Mouse (Mus musculus) spleen, adult 18-20 months (tissue): ENCODE data around the gene Dapp1.
"Not testable (repeated sequence)": the region's sequence is repeated elsewhere in the genome, so short reads cannot be mapped to it uniquely, and the experiment has no call there.

ENCODE experiments used
- DNase-seq, 2 experiments: peaks; one replicate each; pipeline ENCODE4 v3.0.0; 2022; ENCODE audit warnings: mixed read lengths in 2 of 2

Gene Dapp1

GRCm38 (mm10) chr3:137952914-137953880 lies 28.1 kb downstream of the Dapp1 start:
- peak; percentile 51 to 55 for DNase-seq

- DNase-seq = no peak
Measured at GRCm38 (mm10) chr3:137952225-137952913, 29.0 kb downstream of the Dapp1 start.

GRCm38 (mm10) chr3:137951819-137952218 lies 29.5 kb downstream of the Dapp1 start:
- no peak for DNase-seq

GRCm38 (mm10) chr3:137951302-137951701 lies 30.0 kb downstream of the Dapp1 start:
- not testable (repeated sequence) for DNase-seq

- peak in 1 of 2 experiments; percentile 33 for DNase-seq
Measured at GRCm38 (mm10) chr3:137950191-137950885, 31.0 kb downstream of the Dapp1 start.

- no peak for DNase-seq
Measured at GRCm38 (mm10) chr3:137947525-137947924, 33.8 kb downstream of the Dapp1 start.

GRCm38 (mm10) chr3:137946827-137947226 lies 34.5 kb downstream of the Dapp1 start:
- no peak for DNase-seq

- no peak for DNase-seq
Measured at GRCm38 (mm10) chr3:137943737-137944154, 37.6 kb downstream of the Dapp1 start.

- DNase-seq = no peak
Measured at GRCm38 (mm10) chr3:137942098-137942622, 39.2 kb downstream of the Dapp1 start.

GRCm38 (mm10) chr3:137941555-137941954 lies 39.8 kb downstream of the Dapp1 start:
- DNase-seq = no peak

- no peak for DNase-seq
Measured at GRCm38 (mm10) chr3:137940757-137941156, 40.6 kb downstream of the Dapp1 start.

GRCm38 (mm10) chr3:137938608-137939007 lies 42.7 kb downstream of the Dapp1 start:
- no peak for DNase-seq

- no peak for DNase-seq
Measured at GRCm38 (mm10) chr3:137936541-137936940, 44.8 kb downstream of the Dapp1 start.

- no peak for DNase-seq
Measured at GRCm38 (mm10) chr3:137935570-137936525, 45.5 kb downstream of the Dapp1 start.

GRCm38 (mm10) chr3:137933986-137934385 lies 47.4 kb downstream of the Dapp1 start:
- DNase-seq = no peak

- no peak for DNase-seq
Measured at GRCm38 (mm10) chr3:137932748-137933147, 48.6 kb downstream of the Dapp1 start.

- no peak for DNase-seq
Measured at GRCm38 (mm10) chr3:137929940-137930339, 51.4 kb downstream of the Dapp1 start.

GRCm38 (mm10) chr3:137927010-137927409 lies 54.3 kb downstream of the Dapp1 start:
- no peak for DNase-seq

- DNase-seq = no peak
Measured at GRCm38 (mm10) chr3:137920594-137920993, 60.8 kb downstream of the Dapp1 start.

GRCm38 (mm10) chr3:137919398-137919797 lies 61.9 kb downstream of the Dapp1 start:
- DNase-seq = no peak

GRCm38 (mm10) chr3:137918932-137919311 lies 62.4 kb downstream of the Dapp1 start:
- DNase-seq = no peak
